Comparison of ENCODE assay signal across 8 mouse cellular contexts in the genomic region with DNA sequence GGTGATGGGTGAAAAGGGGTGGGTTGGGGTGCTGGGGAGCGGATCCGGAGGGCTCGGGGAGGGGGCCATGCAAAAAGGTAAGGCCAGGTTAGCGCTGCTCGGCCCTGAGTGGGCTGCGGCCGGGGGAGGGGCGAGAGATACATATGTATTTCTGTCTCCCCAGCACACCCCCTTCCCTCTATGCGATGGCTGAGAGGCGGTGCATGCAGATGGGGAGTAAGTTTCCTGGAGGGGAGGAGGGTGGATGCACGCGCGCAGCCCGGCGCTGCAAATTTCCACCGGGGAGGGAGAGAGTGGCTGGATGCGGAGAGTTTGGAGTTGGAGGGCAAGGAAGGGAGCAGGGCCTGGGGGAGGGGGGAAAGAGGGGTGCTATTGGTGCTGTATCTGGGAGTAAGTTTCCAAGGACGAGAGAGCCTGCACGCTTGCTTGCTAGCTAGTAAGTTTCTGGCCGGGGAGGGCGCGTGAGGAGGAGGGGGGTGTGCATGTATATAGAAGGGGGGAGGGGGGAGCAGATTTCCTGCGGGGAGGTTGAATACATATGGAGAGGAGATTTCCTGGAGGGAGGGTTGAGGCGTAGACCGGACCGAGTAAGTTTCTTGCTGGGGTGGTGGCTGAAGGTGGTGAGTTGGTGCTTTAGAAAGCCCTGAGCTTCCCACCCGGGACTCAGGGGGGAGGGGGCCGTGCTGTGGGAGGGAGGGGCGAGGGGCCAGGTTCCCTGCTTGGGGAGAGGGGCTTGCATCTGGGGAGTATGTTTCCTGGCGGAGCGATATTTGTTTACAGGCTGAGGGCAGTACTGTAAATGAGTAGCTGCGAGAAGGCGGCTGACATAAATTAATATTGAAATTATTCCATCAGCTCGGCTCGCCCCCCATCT.
DNase-seq lines count a peak whose midpoint lies in the region; ATAC-seq lines count a peak whose summit lies in the region.

No protein-coding gene starts in this region.

- no peaks in the 10 kb centered on the region for H3K27me3 ChIP-seq in embryonic facial prominence, embryonic 12.5 days
- no peaks in the 10 kb centered on the region for H3K27me3 ChIP-seq in heart, embryonic 10.5 days (ENCODE audit: insufficient read depth, poor library complexity, severe bottlenecking)
- H3K27me3 ChIP-seq in kidney, embryonic 15.5 days: no peaks in the 10 kb centered on the region
- peaks cover 15% of the 10 kb centered on the region for H3K27me3 ChIP-seq in liver, embryonic 11.5 days (replicated peaks; ENCODE audit: control insufficient read depth, insufficient read depth, low read length)

- peak overlapping the region; percentile 99 for H3K27ac ChIP-seq in embryonic facial prominence, embryonic 12.5 days
- H3K27ac ChIP-seq in heart, embryonic 10.5 days: peak overlapping the region; percentile 92
- peak overlapping the region; percentile 96 for H3K27ac ChIP-seq in kidney, embryonic 15.5 days
- peak overlapping the region; percentile 93 for H3K27ac ChIP-seq in liver, embryonic 11.5 days (ENCODE audit: low read depth, low read length)

- peaks cover 32% of the 10 kb centered on the region for H3K4me1 ChIP-seq in embryonic facial prominence, embryonic 12.5 days
- peaks cover 32% of the 10 kb centered on the region for H3K4me1 ChIP-seq in heart, embryonic 10.5 days
- H3K4me1 ChIP-seq in kidney, embryonic 15.5 days: peaks cover 43% of the 10 kb centered on the region
- H3K4me1 ChIP-seq in liver, embryonic 11.5 days (replicated peaks; ENCODE audit: control insufficient read depth, insufficient read depth, low read length): peaks cover 9% of the 10 kb centered on the region

- DNase-seq in 416B (ENCODE audit: low read depth): peak; percentile 89
- peak; percentile 84 to 93 for DNase-seq in adrenal gland, adult (ENCODE audit: inconsistent age in 2 of 2, low spot score in 1 of 2)
- peak; percentile 87 for DNase-seq in heart, embryonic 10.5 days (ENCODE audit: low spot score)
- peak; percentile 81 for DNase-seq in liver, embryonic 11.5 days (ENCODE audit: low spot score)
- peak; percentile 19 to 23 for DNase-seq in natural killer cell, adult 2 months (ENCODE audit: low spot score in 2 of 2)
- DNase-seq in testis, postnatal 14 days (ENCODE audit: low spot score): peak; percentile 82

- H3K4me2 ChIP-seq in embryonic facial prominence, embryonic 12.5 days (replicated peaks): peak overlapping the region; percentile 77
- H3K4me2 ChIP-seq in kidney, embryonic 15.5 days: peak overlapping the region; percentile 66
- peak overlapping the region; percentile 96 for H3K4me2 ChIP-seq in liver, embryonic 11.5 days

- peak; percentile 86 for ATAC-seq in embryonic facial prominence, embryonic 12.5 days (ENCODE audit: insufficient number of reproducible peaks, insufficient read depth, low FRiP score, low TSS enrichment)
- ATAC-seq in kidney, embryonic 15.5 days (replicated peaks; ENCODE audit: low FRiP score): peak; percentile 69
- peak; percentile 67 for ATAC-seq in liver, embryonic 11.5 days (replicated peaks; ENCODE audit: low FRiP score)

- H3K9ac ChIP-seq in embryonic facial prominence, embryonic 12.5 days: peak overlapping the region; percentile 81
- H3K9ac ChIP-seq in kidney, embryonic 15.5 days: peak overlapping the region; percentile 71
- peak overlapping the region; percentile 57 for H3K9ac ChIP-seq in liver, embryonic 11.5 days (ENCODE audit: low read depth, low read length)

- H3K4me3 ChIP-seq in embryonic facial prominence, embryonic 12.5 days: peak overlapping the region; percentile 73
- H3K4me3 ChIP-seq in heart, embryonic 10.5 days: peak overlapping the region; percentile 79
- H3K4me3 ChIP-seq in kidney, embryonic 15.5 days (replicated peaks): peak overlapping the region; percentile 74
- H3K4me3 ChIP-seq in liver, embryonic 11.5 days (ENCODE audit: low read depth, low read length): peak overlapping the region; percentile 64

- H3K9me3 ChIP-seq in embryonic facial prominence, embryonic 12.5 days: no peaks in the 10 kb centered on the region
- no peaks in the 10 kb centered on the region for H3K9me3 ChIP-seq in heart, embryonic 10.5 days
- no peaks in the 10 kb centered on the region for H3K9me3 ChIP-seq in kidney, embryonic 15.5 days (replicated peaks)
- H3K9me3 ChIP-seq in liver, embryonic 11.5 days (ENCODE audit: control insufficient read depth, low read length): no peaks in the 10 kb centered on the region

- peaks cover 6% of the 10 kb centered on the region; the same call in 1 of the 2 replicates for H3K36me3 ChIP-seq in embryonic facial prominence, embryonic 12.5 days
- H3K36me3 ChIP-seq in heart, embryonic 10.5 days: peaks cover 3% of the 10 kb centered on the region; the same call in 1 of the 2 replicates
- peaks cover 12% of the 10 kb centered on the region for H3K36me3 ChIP-seq in kidney, embryonic 15.5 days
- no peaks in the 10 kb centered on the region for H3K36me3 ChIP-seq in liver, embryonic 11.5 days (ENCODE audit: control insufficient read depth, insufficient read depth, low read length)

- WGBS in embryonic facial prominence, embryonic 12.5 days: under 1% methylated on average over 35 of the region's 35 CpGs
- under 1% methylated on average over 35 of the region's 35 CpGs for WGBS in heart, embryonic 10.5 days
- WGBS in kidney, embryonic 15.5 days: 0% methylated on average over 35 of the region's 35 CpGs
- WGBS in liver, embryonic 11.5 days: 2% methylated on average over 35 of the region's 35 CpGs

Comparison
In these comparisons a context has a peak if more than half of its experiments do, and no peak if none do; other contexts are left out.
1. Peak in every context shown above with its lines: DNase-seq, ATAC-seq, H3K4me3 ChIP-seq and H3K27ac ChIP-seq.
2. DNase-seq: peak in every context shown above with its lines; median percentile 89 in 416B; 88 in adrenal gland, adult; 87 in heart, embryonic 10.5 days; 82 in testis, postnatal 14 days; 81 in liver, embryonic 11.5 days; 21 in natural killer cell, adult 2 months.